Mouse (Mus musculus): ENCODE data around the gene Pou6f1. TPM values are rescaled to one million over a fixed set of nuclear protein-coding genes. Genes with fewer than 3 reads are reported as not detected.
"Not testable (repeated sequence)": the region's sequence is repeated elsewhere in the genome, so short reads cannot be mapped to it uniquely, and the experiment has no call there.

Gene Pou6f1
- polyA plus RNA-seq, 1 experiment from 2014 or later, result 6.9 TPM

DNA sequence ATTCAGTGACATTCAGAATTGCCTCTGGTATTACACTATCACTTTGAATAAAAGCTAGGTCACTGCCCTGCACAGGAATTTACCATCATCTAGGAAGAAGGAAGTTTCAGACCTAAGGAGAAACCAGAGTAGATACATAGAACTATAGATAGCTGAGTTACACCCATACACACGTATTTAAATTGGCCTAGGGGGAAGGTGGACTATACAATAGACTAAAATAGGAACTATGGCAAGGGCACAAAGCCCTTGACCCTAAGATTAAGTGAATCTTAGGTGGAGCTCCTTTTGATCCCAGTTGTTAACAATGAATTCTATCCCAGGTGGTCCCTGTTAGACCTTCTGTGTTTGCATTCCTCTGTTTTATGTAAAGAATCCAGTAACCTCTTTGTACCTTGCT, 58.8 kb downstream of the Pou6f1 start:
- 100% methylated on average over 1 of the region's 1 CpGs for WGBS
- H3K4me1 ChIP-seq (replicated peaks; ENCODE audit: control insufficient read depth, insufficient read depth, low read length); H3K27me3 ChIP-seq (replicated peaks; ENCODE audit: control insufficient read depth, insufficient read depth, low read length); H3K9ac ChIP-seq (ENCODE audit: low read length); H3K36me3 ChIP-seq (ENCODE audit: control insufficient read depth, insufficient read depth, low read length); ATAC-seq (replicated peaks; ENCODE audit: low FRiP score, low TSS enrichment, low read depth); H3K9me3 ChIP-seq (ENCODE audit: control insufficient read depth, low read length); H3K4me3 ChIP-seq (ENCODE audit: low read depth, low read length); H3K4me2 ChIP-seq (ENCODE audit: low read length); H3K27ac ChIP-seq (ENCODE audit: low read depth); DNase-seq (ENCODE audit: low spot score): not testable (repeated sequence)

DNA sequence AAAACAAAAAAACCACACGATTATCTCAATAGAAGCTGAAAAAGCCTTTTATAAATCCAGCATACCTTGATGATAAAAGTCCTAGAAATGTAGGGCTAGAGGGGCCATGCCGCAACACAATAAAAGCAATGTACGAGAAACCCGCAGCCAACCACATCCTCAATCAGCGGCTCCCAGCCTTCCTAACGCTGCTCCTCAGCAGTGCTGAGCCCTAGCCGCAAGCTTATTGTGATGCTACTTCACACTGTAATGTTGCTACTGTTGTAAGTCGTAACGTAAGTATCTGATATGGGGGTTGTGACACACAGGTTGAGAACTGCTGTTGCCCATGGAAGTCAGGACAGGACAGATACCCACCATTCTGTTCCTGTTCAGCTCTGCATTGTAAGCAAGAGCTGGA, 60.4 kb downstream of the Pou6f1 start:
- H3K4me3 ChIP-seq (ENCODE audit: low read depth, low read length), result no peak overlapping the region
- H3K36me3 ChIP-seq (ENCODE audit: control insufficient read depth, insufficient read depth, low read length), result peaks cover 8% of the 10 kb centered on the region; the same call in 1 of the 2 replicates
- H3K27ac ChIP-seq (ENCODE audit: low read depth), result no peak overlapping the region
- 0 out of 2 replicates have a peak, but pooled peaks cover 2% of the 10 kb centered on the region for H3K9me3 ChIP-seq (ENCODE audit: control insufficient read depth, low read length)
- no peaks in the 10 kb centered on the region for H3K27me3 ChIP-seq (replicated peaks; ENCODE audit: control insufficient read depth, insufficient read depth, low read length)
- ATAC-seq (replicated peaks; ENCODE audit: low FRiP score, low TSS enrichment, low read depth) (no peak), DNase-seq (ENCODE audit: low spot score) (no peak)
- H3K4me2 ChIP-seq (ENCODE audit: low read length), result no peak overlapping the region
- no peaks in the 10 kb centered on the region for H3K4me1 ChIP-seq (replicated peaks; ENCODE audit: control insufficient read depth, insufficient read depth, low read length)
- WGBS, result 94% methylated on average over 9 of the region's 9 CpGs
- no peak overlapping the region for H3K9ac ChIP-seq (ENCODE audit: low read length)

DNA sequence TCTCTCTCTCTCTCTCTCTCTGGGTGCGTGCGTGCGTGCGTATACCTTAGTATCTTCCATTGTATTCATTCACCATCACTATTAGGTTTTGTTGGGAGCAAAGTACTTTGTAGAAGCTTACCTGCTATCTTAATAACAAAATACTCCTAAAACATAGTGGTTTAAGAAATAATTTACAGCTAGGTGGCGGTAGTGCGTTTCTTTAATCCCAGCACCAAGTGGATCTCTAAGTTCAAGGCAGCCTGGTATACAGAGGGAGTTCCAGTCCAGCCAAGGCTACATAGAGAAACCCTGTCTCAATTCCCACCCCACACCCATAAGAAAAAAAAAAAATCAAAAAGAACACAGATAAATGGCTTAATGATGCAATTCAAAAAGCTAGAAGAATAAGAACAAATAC, 61.9 kb downstream of the Pou6f1 start:
- ATAC-seq (replicated peaks; ENCODE audit: low FRiP score, low TSS enrichment, low read depth), result no peak
- Histone ChIP-seq H3K27ac (ENCODE audit: low read depth) (no peak overlapping the region), H3K36me3 (ENCODE audit: control insufficient read depth, insufficient read depth, low read length) (peaks cover 14% of the 10 kb centered on the region; the same call in 1 of the 2 replicates), H3K4me2 (ENCODE audit: low read length) (no peak overlapping the region), H3K9ac (ENCODE audit: low read length) (no peak overlapping the region), H3K9me3 (ENCODE audit: control insufficient read depth, low read length) (no peaks in the 10 kb centered on the region), H3K4me1 (replicated peaks; ENCODE audit: control insufficient read depth, insufficient read depth, low read length) (no peaks in the 10 kb centered on the region), H3K27me3 (replicated peaks; ENCODE audit: control insufficient read depth, insufficient read depth, low read length) (no peaks in the 10 kb centered on the region), H3K4me3 (ENCODE audit: low read depth, low read length) (no peak overlapping the region)
- whole genome bisulfite sequencing, result 89% methylated on average over 6 of the region's 6 CpGs
- no peak for DNase-seq (ENCODE audit: low spot score)

DNA sequence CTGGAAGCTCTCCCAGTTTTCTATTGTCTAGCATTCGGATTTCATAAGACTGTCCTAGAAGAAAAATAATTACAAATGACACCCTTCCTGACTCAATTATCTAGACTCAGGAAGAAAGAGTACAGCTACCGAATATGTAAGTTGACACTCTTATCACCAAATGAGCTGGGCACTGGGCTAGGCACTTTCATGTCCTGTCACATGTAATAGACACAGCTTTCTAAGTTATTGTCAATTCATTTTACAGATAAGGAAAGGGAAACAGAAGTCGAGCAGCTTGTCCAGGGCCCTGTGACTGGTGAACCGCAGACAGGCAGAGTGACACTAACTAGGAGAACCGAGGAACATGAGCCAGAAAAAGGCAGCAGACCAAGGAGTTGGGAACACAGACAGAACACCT, 71.9 kb downstream of the Pou6f1 start:
- Histone ChIP-seq H3K36me3 (ENCODE audit: control insufficient read depth, insufficient read depth, low read length) (peaks cover 27% of the 10 kb centered on the region), H3K27me3 (replicated peaks; ENCODE audit: control insufficient read depth, insufficient read depth, low read length) (no peaks in the 10 kb centered on the region), H3K9ac (ENCODE audit: low read length) (no peak overlapping the region), H3K9me3 (ENCODE audit: control insufficient read depth, low read length) (no peaks in the 10 kb centered on the region), H3K27ac (ENCODE audit: low read depth) (no peak overlapping the region), H3K4me3 (ENCODE audit: low read depth, low read length) (no peak overlapping the region), H3K4me2 (ENCODE audit: low read length) (no peak overlapping the region), H3K4me1 (replicated peaks; ENCODE audit: control insufficient read depth, insufficient read depth, low read length) (no peaks in the 10 kb centered on the region)
- DNase-seq (ENCODE audit: low spot score) (no peak), ATAC-seq (replicated peaks; ENCODE audit: low FRiP score, low TSS enrichment, low read depth) (no peak)
- 83% methylated on average over 5 of the region's 5 CpGs for WGBS

DNA sequence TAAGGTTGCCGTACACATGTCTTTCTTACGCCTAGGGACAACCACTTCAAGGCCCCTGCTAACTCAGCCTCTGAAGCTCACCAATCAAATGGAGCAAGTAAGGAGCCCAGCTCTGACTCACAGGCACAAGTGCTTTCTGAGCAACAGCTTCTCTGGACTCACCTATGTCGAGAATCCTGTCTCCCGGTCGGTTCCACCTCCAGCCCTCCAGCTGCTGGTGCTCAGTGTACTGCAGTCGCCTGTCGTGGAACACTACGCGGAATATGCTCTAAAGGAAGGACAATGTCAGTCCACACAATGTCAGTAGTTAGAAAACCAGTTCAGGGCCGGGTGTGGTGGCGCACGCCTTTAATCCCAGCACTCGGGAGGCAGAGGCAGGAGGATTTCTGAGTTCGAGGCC, 74.4 kb downstream of the Pou6f1 start:
- WGBS, result 94% methylated on average over 14 of the region's 14 CpGs
- no peak for DNase-seq (ENCODE audit: low spot score)

More for the DNA sequence above, 74.4 kb downstream of the Pou6f1 start:
- ATAC-seq (replicated peaks; ENCODE audit: low FRiP score, low TSS enrichment, low read depth), result no peak
- H3K9ac ChIP-seq (ENCODE audit: low read length), result no peak overlapping the region
- H3K27ac ChIP-seq (ENCODE audit: low read depth), result no peak overlapping the region
- no peaks in the 10 kb centered on the region for H3K4me1 ChIP-seq (replicated peaks; ENCODE audit: control insufficient read depth, insufficient read depth, low read length)
- H3K9me3 ChIP-seq (ENCODE audit: control insufficient read depth, low read length), result no peaks in the 10 kb centered on the region
- H3K4me3 ChIP-seq (ENCODE audit: low read depth, low read length), result no peak overlapping the region
- no peak overlapping the region for H3K4me2 ChIP-seq (ENCODE audit: low read length)
- H3K27me3 ChIP-seq (replicated peaks; ENCODE audit: control insufficient read depth, insufficient read depth, low read length), result no peaks in the 10 kb centered on the region
- peaks cover 38% of the 10 kb centered on the region for H3K36me3 ChIP-seq (ENCODE audit: control insufficient read depth, insufficient read depth, low read length)

Small RNA genes lying within 50 kb of the gene (microRNA-seq; reads per million reads assigned to microRNA genes)
- gene Mir6961, result not detected

Other genes with a start within 250 kb of the Pou6f1 start
- not detected in 2 replicates for gene Methig1, start 246.8 kb downstream of the Pou6f1 start, polyA plus RNA-seq (2014; fragmentation: Nextera tagmentation; extraction: Ambion mirVana)
- gene Mettl7a2, start 246.8 kb downstream of the Pou6f1 start, polyA plus RNA-seq (2014; fragmentation: Nextera tagmentation; extraction: Ambion mirVana), result not detected in 2 replicates
- gene Higd1c, start 235.4 kb downstream of the Pou6f1 start, polyA plus RNA-seq (2014; fragmentation: Nextera tagmentation; extraction: Ambion mirVana), result not detected in 2 replicates
- not detected in 2 replicates for gene Gm5475, start 177.8 kb downstream of the Pou6f1 start, polyA plus RNA-seq (2014; fragmentation: Nextera tagmentation; extraction: Ambion mirVana)
- gene Slc11a2, start 174.9 kb downstream of the Pou6f1 start, polyA plus RNA-seq (2014; fragmentation: Nextera tagmentation; extraction: Ambion mirVana), result 17.6 and 20.6 TPM in 2 replicates
- gene Letmd1, start 131.0 kb downstream of the Pou6f1 start, polyA plus RNA-seq (2014; fragmentation: Nextera tagmentation; extraction: Ambion mirVana), result 38.5 and 40.1 TPM in 2 replicates
- gene Csrnp2, start 104.5 kb downstream of the Pou6f1 start, polyA plus RNA-seq (2014; fragmentation: Nextera tagmentation; extraction: Ambion mirVana), result 11.3 and 13.5 TPM in 2 replicates
- 20.0 and 23.7 TPM in 2 replicates for gene Tfcp2, start 48.0 kb downstream of the Pou6f1 start, polyA plus RNA-seq (2014; fragmentation: Nextera tagmentation; extraction: Ambion mirVana)
- 269 and 284 TPM in 2 replicates for gene Dazap2, start 15.4 kb upstream of the Pou6f1 start, polyA plus RNA-seq (2014; fragmentation: Nextera tagmentation; extraction: Ambion mirVana)
- 31.1 and 36.2 TPM in 2 replicates for gene Smagp, start 37.0 kb upstream of the Pou6f1 start, polyA plus RNA-seq (2014; fragmentation: Nextera tagmentation; extraction: Ambion mirVana)
- gene Bin2, start 69.6 kb upstream of the Pou6f1 start, polyA plus RNA-seq (2014; fragmentation: Nextera tagmentation; extraction: Ambion mirVana), result 5.7 and 6.4 TPM in 2 replicates
- 11.9 and 49.9 TPM in 2 replicates for gene Cela1, start 87.9 kb upstream of the Pou6f1 start, polyA plus RNA-seq (2014; fragmentation: Nextera tagmentation; extraction: Ambion mirVana)
- 1.2 and 1.4 TPM in 2 replicates for gene Galnt6, start 129.4 kb upstream of the Pou6f1 start, polyA plus RNA-seq (2014; fragmentation: Nextera tagmentation; extraction: Ambion mirVana)
- gene Slc4a8, start 161.8 kb upstream of the Pou6f1 start, polyA plus RNA-seq (2014; fragmentation: Nextera tagmentation; extraction: Ambion mirVana), result 5.4 and 6.4 TPM in 2 replicates